Mouse (Mus musculus) midbrain, postnatal 0 days (tissue): ENCODE results near the gene Zgpat. TPM values are rescaled to one million over a fixed set of nuclear protein-coding genes. Genes with fewer than 3 reads are reported as not detected.

ENCODE experiments used
- ATAC-seq: fragments of 200-750 bp; cut with Nextera tagmentation; 2 replicates; pipeline ENCODE4 v1.8.0; 2017; ENCODE audit warnings: moderate number of reproducible peaks, mild to moderate bottlenecking, moderate TSS enrichment, moderate library complexity; ENCODE audit not compliant: low FRiP score
- DNase-seq: peaks from one replicate; pipeline ENCODE4 v3.0.0-alpha.2; 2015; ENCODE audit warnings: low spot score
- H3K27ac ChIP-seq: fragments of 300-500 bp; sonication (generic); 2 replicates; pipeline ENCODE4 v1.5.1; 2014; ENCODE audit warnings: low read depth, mild to moderate bottlenecking, low read length, mixed read lengths
- H3K27me3 ChIP-seq: fragments of 300-500 bp; sonication (generic); 2 replicates; pipeline ENCODE4 v1.6.1; 2014; ENCODE audit warnings: low read length, control low read depth, mixed read lengths; ENCODE audit not compliant: insufficient read depth
- H3K36me3 ChIP-seq: fragments of 300-500 bp; sonication (generic); 2 replicates; pipeline ENCODE4 v1.6.1; 2014; ENCODE audit warnings: low read length, control low read depth, mixed read lengths; ENCODE audit not compliant: insufficient read depth
- H3K4me1 ChIP-seq: fragments of 300-500 bp; sonication (generic); 2 replicates; pipeline ENCODE4 v1.6.1; 2014; ENCODE audit warnings: mild to moderate bottlenecking, control low read depth, antibody characterized with exemption, low read length, mixed read lengths; ENCODE audit not compliant: insufficient read depth
- H3K4me2 ChIP-seq: fragments of 300-500 bp; sonication (generic); 2 replicates; pipeline ENCODE4 v1.6.1; 2014; ENCODE audit warnings: low read depth, mild to moderate bottlenecking, low read length, mixed read lengths; ENCODE audit not compliant: poor library complexity, severe bottlenecking
- H3K4me3 ChIP-seq: fragments of 300-500 bp; sonication (generic); 2 replicates; pipeline ENCODE4 v1.5.1; 2014; ENCODE audit warnings: low read depth, mild to moderate bottlenecking, low read length, moderate library complexity
- H3K9ac ChIP-seq: fragments of 300-500 bp; sonication (generic); replicated peaks from 2 replicates; pipeline ENCODE4 v1.6.1; 2014; ENCODE audit warnings: mild to moderate bottlenecking, low read length, moderate library complexity, mixed read lengths; ENCODE audit not compliant: poor library complexity, severe bottlenecking
- H3K9me3 ChIP-seq: fragments of 300-500 bp; sonication (generic); 2 replicates; pipeline ENCODE4 v1.6.1; 2016; ENCODE audit warnings: low read length, control low read depth
- CTCF ChIP-seq: IDR thresholded peaks from 2 replicates; pipeline ENCODE4 v1.5.1; 2016; ENCODE audit warnings: antibody characterized with exemption, mild to moderate bottlenecking
- WGBS: fragments of 180-500 bp; shearing (Covaris S2); extraction: QIAGEN DNeasy Blood & Tissue Kit; methylation state at CpG from one replicate; pipeline ENCODE4 v1.1.7; 2014; 5-methylcytosine and 5-hydroxymethylcytosine counted together
- polyA plus RNA-seq: library from polyadenylated mRNA; unstranded; fragments of >200 nt; fragmentation: Nextera tagmentation; extraction: Ambion mirVana; gene quantifications from 2 replicates; pipeline ENCODE4 v1.2.1, GENCODE M21; 2015
- total RNA-seq: library from RNA; depleted of rRNA; stranded (reverse); fragments of >200 nt; gene quantifications from 2 replicates; pipeline ENCODE4 v1.2.3, GENCODE M21; 2014

The Zgpat gene
- total and polyA plus RNA-seq, 2 experiments from 2014 or later: 44.3 to 79.2 TPM

DNA sequence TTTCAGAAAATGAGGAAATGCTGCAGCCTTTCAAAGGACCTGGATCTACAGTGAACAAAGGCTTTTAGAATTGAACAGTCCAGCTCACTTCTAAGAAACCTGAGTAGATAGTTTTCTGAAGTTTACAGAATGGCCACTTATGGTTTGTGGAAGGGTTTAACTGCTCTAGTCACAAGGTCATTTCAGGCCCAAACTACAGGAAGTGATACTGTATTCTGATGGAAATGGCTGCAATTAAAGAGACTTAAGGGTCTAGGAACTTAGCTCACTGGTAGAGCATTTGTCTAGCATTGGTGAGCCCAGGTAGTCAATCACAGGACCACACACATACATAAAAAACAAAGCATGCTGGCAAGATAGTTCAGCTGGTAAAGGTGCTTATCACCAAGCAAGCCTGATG is 32.2 kb upstream of the Zgpat start:
- Histone ChIP-seq H3K27me3 (no peaks in the 10 kb centered on the region), H3K36me3 (peaks cover 53% of the 10 kb centered on the region), H3K9ac (no peak overlapping the region), H3K9me3 (no peaks in the 10 kb centered on the region), H3K4me3 (no peak overlapping the region), H3K27ac (no peak overlapping the region), H3K4me1 (no peaks in the 10 kb centered on the region), H3K4me2 (no peak overlapping the region)
- TF ChIP-seq CTCF: no peak
- ATAC-seq (no peak), DNase-seq (no peak)

DNA sequence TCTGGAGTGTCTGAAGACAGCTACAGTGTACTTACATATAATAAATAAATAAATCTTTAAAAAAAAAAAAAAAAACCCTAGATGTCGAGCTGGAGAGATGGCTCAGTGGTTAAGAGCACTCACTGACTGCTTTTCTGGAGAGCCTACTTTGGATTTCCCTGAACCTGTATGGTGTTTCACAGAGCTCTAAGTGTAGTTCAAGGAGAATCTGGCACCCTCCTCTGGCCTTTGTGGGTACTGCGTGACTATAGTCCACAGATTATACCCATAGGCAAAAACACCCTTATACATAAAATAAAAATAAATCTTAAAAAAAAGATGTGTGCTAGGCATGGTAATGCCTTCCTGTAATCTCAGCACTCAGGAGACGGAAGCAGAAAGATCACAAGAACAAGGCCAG is 30.7 kb upstream of the Zgpat start:
- H3K4me3 ChIP-seq: no peak overlapping the region
- peaks cover 42% of the 10 kb centered on the region for H3K36me3 ChIP-seq
- no peaks in the 10 kb centered on the region for H3K27me3 ChIP-seq
- ATAC-seq (no peak), DNase-seq (peak; percentile 76)
- H3K9me3 ChIP-seq: no peaks in the 10 kb centered on the region
- no peak overlapping the region for H3K27ac ChIP-seq
- peak; percentile 79 for TF ChIP-seq CTCF
- 65% methylated on average over 3 of the region's 3 CpGs for WGBS
- H3K9ac ChIP-seq: no peak overlapping the region
- H3K4me2 ChIP-seq: no peak overlapping the region
- H3K4me1 ChIP-seq: no peaks in the 10 kb centered on the region

DNA sequence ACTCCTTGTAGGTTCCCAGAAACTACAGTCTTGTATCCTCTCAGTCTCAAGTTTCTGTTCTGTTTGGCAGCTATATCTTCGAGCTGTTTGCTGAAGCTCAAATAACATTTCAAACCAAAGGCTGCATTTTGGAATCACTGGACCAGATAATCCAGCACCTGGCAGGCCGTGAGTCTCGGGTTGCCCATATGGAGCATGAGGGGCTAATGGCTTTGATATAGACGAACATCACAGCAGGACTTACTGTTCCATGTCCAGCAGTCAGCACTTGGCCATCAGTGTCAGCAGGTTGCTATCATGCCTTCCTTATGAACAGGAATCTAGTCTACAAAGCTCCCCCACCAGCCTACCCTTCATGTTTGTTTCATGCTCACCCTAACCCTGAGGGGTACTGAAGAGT is 24.3 kb upstream of the Zgpat start:
- H3K4me3 ChIP-seq: no peak overlapping the region
- TF ChIP-seq CTCF: no peak
- no peaks in the 10 kb centered on the region for H3K27me3 ChIP-seq
- H3K9me3 ChIP-seq: no peaks in the 10 kb centered on the region
- no peak overlapping the region for H3K4me2 ChIP-seq
- H3K36me3 ChIP-seq: peaks cover 52% of the 10 kb centered on the region
- H3K4me1 ChIP-seq: no peaks in the 10 kb centered on the region
- H3K9ac ChIP-seq: no peak overlapping the region
- 82% methylated on average over 4 of the region's 4 CpGs for WGBS
- DNase-seq (no peak), ATAC-seq (no peak)
- no peak overlapping the region for H3K27ac ChIP-seq

DNA sequence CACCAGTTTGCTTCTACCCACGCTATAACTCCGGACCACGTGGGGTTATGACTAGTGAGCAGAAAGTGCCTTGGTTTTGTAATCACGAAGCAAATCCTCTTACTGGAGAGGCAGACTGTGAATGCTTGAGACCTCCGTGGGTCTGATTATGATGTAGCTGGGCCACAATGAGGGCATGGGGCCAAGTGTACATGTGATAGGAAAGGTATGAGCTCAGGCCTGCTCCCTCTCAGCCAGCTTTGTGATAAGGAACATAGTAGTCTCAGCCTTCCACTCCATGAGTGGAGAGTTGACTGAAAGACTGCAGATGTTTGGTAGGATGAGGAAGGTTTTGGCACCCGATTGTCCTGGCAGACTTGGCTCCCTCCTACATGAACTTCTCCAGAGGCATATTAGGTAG is 22.0 kb upstream of the Zgpat start:
- no peaks in the 10 kb centered on the region for H3K4me1 ChIP-seq
- no peak overlapping the region for H3K9ac ChIP-seq
- no peaks in the 10 kb centered on the region for H3K9me3 ChIP-seq
- ATAC-seq (no peak), DNase-seq (no peak)
- TF ChIP-seq CTCF: no peak
- no peak overlapping the region for H3K4me2 ChIP-seq
- H3K36me3 ChIP-seq: peaks cover 46% of the 10 kb centered on the region
- no peak overlapping the region for H3K27ac ChIP-seq
- H3K4me3 ChIP-seq: no peak overlapping the region
- no peaks in the 10 kb centered on the region for H3K27me3 ChIP-seq
- WGBS: 91% methylated on average over 6 of the region's 6 CpGs

GRCm38 (mm10) chr2:181356780-181357179 is 7.9 kb upstream of the Zgpat start:
- 84% methylated on average over 3 of the region's 3 CpGs for WGBS
- no peak overlapping the region for H3K9ac ChIP-seq
- no peaks in the 10 kb centered on the region for H3K4me1 ChIP-seq
- no peak overlapping the region for H3K4me2 ChIP-seq
- no peak for TF ChIP-seq CTCF
- no peak overlapping the region for H3K4me3 ChIP-seq
- H3K36me3 ChIP-seq: peaks cover 57% of the 10 kb centered on the region
- no peaks in the 10 kb centered on the region for H3K27me3 ChIP-seq
- H3K27ac ChIP-seq: no peak overlapping the region
- no peaks in the 10 kb centered on the region for H3K9me3 ChIP-seq
- DNase-seq (no peak), ATAC-seq (no peak)

GRCm38 (mm10) chr2:181363946-181364345 is 782 bp upstream of the Zgpat start:
- WGBS: 79% methylated on average over 3 of the region's 3 CpGs
- Histone ChIP-seq H3K4me3 (peak overlapping the region; percentile 83), H3K4me2 (peak overlapping the region; percentile 98), H3K4me1 (peaks cover 16% of the 10 kb centered on the region), H3K36me3 (peaks cover 33% of the 10 kb centered on the region), H3K9ac (peak overlapping the region; percentile 86), H3K27me3 (no peaks in the 10 kb centered on the region), H3K9me3 (no peaks in the 10 kb centered on the region), H3K27ac (no peak overlapping the region)
- DNase-seq (no peak), ATAC-seq (no peak)
- no peak for TF ChIP-seq CTCF

DNA sequence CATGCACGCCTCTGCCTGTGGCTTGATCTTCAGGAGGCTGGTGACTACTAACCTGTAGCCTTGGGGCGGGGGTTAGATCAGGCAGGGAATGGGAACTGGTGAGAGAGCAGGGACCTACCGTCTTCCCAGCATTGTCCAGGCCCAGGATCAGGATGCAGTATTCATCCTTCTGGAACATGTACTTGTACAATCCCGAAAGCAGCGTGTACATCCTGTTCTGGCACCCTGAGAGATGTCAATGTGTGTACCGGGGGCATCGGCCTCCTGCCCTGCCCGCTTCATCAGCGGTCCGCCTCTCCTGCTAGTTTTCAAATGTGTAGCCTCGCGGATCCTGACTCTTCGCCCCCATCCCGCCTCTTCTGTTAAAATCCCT is 255 bp upstream of the Zgpat start:
- 10% methylated on average over 14 of the region's 14 CpGs for WGBS
- no peaks in the 10 kb centered on the region for H3K9me3 ChIP-seq
- peaks cover 27% of the 10 kb centered on the region for H3K36me3 ChIP-seq
- H3K9ac ChIP-seq: peak overlapping the region; percentile 86
- no peak; the same call in 1 of the 2 replicates for ATAC-seq
- H3K4me1 ChIP-seq: peaks cover 16% of the 10 kb centered on the region
- no peak for TF ChIP-seq CTCF
- no peak for DNase-seq
- peak overlapping the region; percentile 92 for H3K27ac ChIP-seq
- H3K4me2 ChIP-seq: peak overlapping the region; percentile 98
- H3K4me3 ChIP-seq: peak overlapping the region; percentile 83
- no peaks in the 10 kb centered on the region for H3K27me3 ChIP-seq
